Comparison of ENCODE assay signal across 31 mouse cellular contexts in the genomic region with DNA sequence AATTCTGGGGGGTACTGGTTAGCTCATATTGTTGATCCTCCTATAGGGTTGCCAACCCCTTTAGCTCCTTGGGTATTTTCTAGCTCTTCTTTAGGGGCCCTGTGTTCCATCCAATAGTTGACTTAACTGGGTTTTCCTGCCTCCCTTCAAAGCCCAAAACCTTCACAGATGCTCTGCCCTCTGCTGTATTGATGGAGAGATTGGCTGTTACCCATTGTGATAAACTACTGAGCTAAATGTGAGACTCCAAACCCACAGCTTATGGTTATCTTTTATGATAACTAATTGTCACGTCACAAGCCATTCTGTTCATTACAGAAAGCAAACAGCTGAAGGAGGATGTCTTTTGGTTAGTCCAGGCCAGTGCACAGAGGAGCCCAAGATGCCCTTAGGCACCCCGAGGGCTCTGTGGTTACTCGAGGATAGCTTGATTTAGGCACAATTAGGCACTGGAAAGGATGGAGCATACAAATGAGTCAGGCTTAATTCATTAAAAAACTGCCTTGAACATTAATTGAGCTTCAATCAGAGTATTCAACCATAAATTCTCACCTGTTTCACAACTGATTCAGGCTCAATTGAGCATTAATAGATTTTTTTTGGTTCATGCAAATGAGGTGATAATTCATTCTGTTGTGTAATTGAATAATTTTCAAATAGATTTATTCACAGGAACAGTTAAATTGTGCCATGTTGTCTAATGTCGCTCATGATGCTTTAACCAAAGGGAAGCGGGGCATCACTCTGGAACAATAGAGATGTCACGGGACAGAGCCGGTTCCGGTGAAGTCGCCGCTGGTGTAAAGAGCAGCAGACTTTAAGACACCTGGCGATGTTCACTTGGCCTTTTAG.
DNase-seq lines count a peak whose midpoint lies in the region; ATAC-seq and TF ChIP-seq lines count a peak whose summit lies in the region.
"Had no signal": no experiment of that assay in that cellular context is flagged by ENCODE, and none has a peak within 500 bp of the region (broad histone marks: within the 10 kb centered on the region; RNA-seq: fewer than 3 reads in every experiment).

No protein-coding gene starts in this region.

- no peaks in the 10 kb centered on the region for H3K36me3 ChIP-seq in neural tube, embryonic 12.5 days
- no peaks in the 10 kb centered on the region for H3K36me3 ChIP-seq in forebrain, embryonic 12.5 days (replicated peaks)
- no peaks in the 10 kb centered on the region for H3K36me3 ChIP-seq in forebrain, postnatal 0 days (ENCODE audit: insufficient read depth)
- H3K36me3 ChIP-seq: kidney, embryonic 15.5 days; limb, embryonic 15.5 days; midbrain, embryonic 15.5 days had no signal

- H3K27me3 ChIP-seq in neural tube, embryonic 12.5 days (replicated peaks), result no peaks in the 10 kb centered on the region; the same call in 1 of the 2 replicates
- H3K27me3 ChIP-seq in forebrain, embryonic 12.5 days, result peaks cover 8% of the 10 kb centered on the region; the same call in 1 of the 2 replicates
- no peaks in the 10 kb centered on the region for H3K27me3 ChIP-seq in forebrain, postnatal 0 days (ENCODE audit: insufficient read depth, low read length)
- H3K27me3 ChIP-seq: heart, embryonic 13.5 days; kidney, embryonic 15.5 days; limb, embryonic 15.5 days; midbrain, embryonic 15.5 days had no signal

- 52% methylated on average over 11 of the region's 11 CpGs for WGBS in neural tube, embryonic 12.5 days
- 62% methylated on average over 11 of the region's 11 CpGs for WGBS in forebrain, embryonic 12.5 days
- WGBS in forebrain, postnatal 0 days, result 27% methylated on average over 11 of the region's 11 CpGs

- peak; percentile 72 for DNase-seq in heart, adult 11 months
- DNase-seq in heart, adult 8-10 months (ENCODE audit: low spot score), result no peak
- no peak for DNase-seq in neural tube, embryonic 10.5 days (ENCODE audit: extremely low spot score, low spot score)
- DNase-seq in forebrain, postnatal 0 days, result no peak
- no peak for DNase-seq in embryo, embryonic 10.5 days (ENCODE audit: low spot score)
- DNase-seq: adrenal gland, adult 2 months; adrenal gland, postnatal 36 days; cerebellum, adult 2 months; cerebellum, postnatal 25 days; gastrocnemius, adult 2 months; gastrocnemius, postnatal 36 days; heart, adult 2 months; heart, postnatal 10 days; kidney, adult 18-20 months; kidney, postnatal 36 days; layer of hippocampus, postnatal 36 days; lung, adult 2 months; lung, postnatal 10 days; thymus, postnatal 4 days had no signal

- no peak overlapping the region for H3K9ac ChIP-seq in neural tube, embryonic 12.5 days
- H3K9ac ChIP-seq in forebrain, embryonic 12.5 days, result no peak overlapping the region
- no peak overlapping the region for H3K9ac ChIP-seq in forebrain, postnatal 0 days
- H3K9ac ChIP-seq: heart, embryonic 13.5 days; kidney, embryonic 15.5 days; limb, embryonic 15.5 days; liver, embryonic 14.5 days; midbrain, embryonic 15.5 days had no signal

- ATAC-seq in neural tube, embryonic 12.5 days (ENCODE audit: low FRiP score, low read depth), result peak; percentile 65; the same call in 1 of the 2 replicates
- peak; percentile 90; the same call in 1 of the 2 replicates for ATAC-seq in forebrain, embryonic 12.5 days (ENCODE audit: low FRiP score)
- ATAC-seq in forebrain, postnatal 0 days, result peak; percentile 58; the same call in 1 of the 2 replicates
- ATAC-seq: activated CD4-positive, CD25-positive, alpha-beta regulatory T cell, adult 4 months; hindbrain, embryonic 16.5 days; midbrain, embryonic 15.5 days had no signal

- H3K4me2 ChIP-seq in neural tube, embryonic 12.5 days (replicated peaks), result no peak overlapping the region
- H3K4me2 ChIP-seq in forebrain, embryonic 12.5 days, result no peak overlapping the region
- no peak overlapping the region for H3K4me2 ChIP-seq in forebrain, postnatal 0 days (ENCODE audit: low read depth)
- H3K4me2 ChIP-seq: heart, embryonic 13.5 days; kidney, embryonic 15.5 days; limb, embryonic 15.5 days; midbrain, embryonic 15.5 days had no signal

- H3K9me3 ChIP-seq in neural tube, embryonic 12.5 days, result no peaks in the 10 kb centered on the region
- no peaks in the 10 kb centered on the region for H3K9me3 ChIP-seq in forebrain, embryonic 12.5 days
- no peaks in the 10 kb centered on the region for H3K9me3 ChIP-seq in forebrain, postnatal 0 days (ENCODE audit: low read length)
- H3K9me3 ChIP-seq: heart, embryonic 13.5 days; kidney, embryonic 15.5 days; limb, embryonic 10.5 days; limb, embryonic 15.5 days; midbrain, embryonic 15.5 days had no signal

- no peak overlapping the region for H3K4me3 ChIP-seq in neural tube, embryonic 12.5 days
- H3K4me3 ChIP-seq in forebrain, embryonic 12.5 days (replicated peaks), result no peak overlapping the region
- H3K4me3 ChIP-seq in forebrain, postnatal 0 days (ENCODE audit: low read depth, low read length), result no peak overlapping the region
- H3K4me3 ChIP-seq: gastrocnemius, adult 2 months; heart, adult 2 months; heart, embryonic 13.5 days; kidney, embryonic 15.5 days; limb, embryonic 10.5 days; limb, embryonic 15.5 days; midbrain, embryonic 15.5 days; myocyte had no signal

- H3K27ac ChIP-seq in neural tube, embryonic 12.5 days, result no peak overlapping the region
- peak overlapping the region; percentile 25; the same call in 1 of the 2 replicates for H3K27ac ChIP-seq in forebrain, embryonic 12.5 days
- H3K27ac ChIP-seq in forebrain, postnatal 0 days (ENCODE audit: low read depth, low read length), result no peak overlapping the region
- H3K27ac ChIP-seq: gastrocnemius, adult 2 months; heart, adult 2 months; heart, embryonic 13.5 days; kidney, embryonic 15.5 days; limb, embryonic 10.5 days; limb, embryonic 15.5 days; liver, embryonic 14.5 days; macrophage; midbrain, embryonic 15.5 days had no signal

- no peak for TF ChIP-seq CTCF in forebrain, postnatal 0 days (IDR thresholded peaks at IDR 0.05; ENCODE audit: low read depth)

- H3K4me1 ChIP-seq in neural tube, embryonic 12.5 days, result no peaks in the 10 kb centered on the region
- peaks cover 5% of the 10 kb centered on the region; the same call in 1 of the 2 replicates for H3K4me1 ChIP-seq in forebrain, embryonic 12.5 days
- no peaks in the 10 kb centered on the region for H3K4me1 ChIP-seq in forebrain, postnatal 0 days (ENCODE audit: insufficient read depth)
- H3K4me1 ChIP-seq: limb, embryonic 15.5 days had no signal
